Mouse (Mus musculus) heart, adult 8-10 months (tissue): ENCODE measurements around the gene Ccl25. TPM values are rescaled to one million over a fixed set of nuclear protein-coding genes. Genes with fewer than 3 reads are reported as not detected.
"Not testable (repeated sequence)": the region's sequence is repeated elsewhere in the genome, so short reads cannot be mapped to it uniquely, and the experiment has no call there.

Experiments
- DNase-seq: peaks from one replicate; pipeline ENCODE4 v3.0.0; 2022; ENCODE audit warnings: low spot score
- total RNA-seq, 4 experiments: library from RNA; stranded (reverse); gene quantifications; 2 replicates each; pipeline ENCODE4 v1.2.4; 2022

The Ccl25 gene
- total RNA-seq, 4 experiments from 2014 or later = 2.6 to 5.1 (median 3.4) TPM

- DNase-seq = no peak
Measured at GRCm38 (mm10) chr8:4340207-4340606, 15.2 kb downstream of the Ccl25 start.

- DNase-seq = no peak
Measured at GRCm38 (mm10) chr8:4347661-4348060, 22.7 kb downstream of the Ccl25 start.

GRCm38 (mm10) chr8:4348275-4348674 lies 23.3 kb downstream of the Ccl25 start:
- DNase-seq = no peak

GRCm38 (mm10) chr8:4349335-4349734 lies 24.3 kb downstream of the Ccl25 start:
- DNase-seq = no peak

- no peak for DNase-seq
Measured at GRCm38 (mm10) chr8:4350618-4351017, 25.6 kb downstream of the Ccl25 start.

- DNase-seq = not testable (repeated sequence)
Measured at GRCm38 (mm10) chr8:4352562-4352961, 27.6 kb downstream of the Ccl25 start.

GRCm38 (mm10) chr8:4353741-4354140 lies 28.7 kb downstream of the Ccl25 start:
- no peak for DNase-seq

- DNase-seq = no peak
Measured at GRCm38 (mm10) chr8:4354516-4354915, 29.5 kb downstream of the Ccl25 start.

GRCm38 (mm10) chr8:4355455-4355854 lies 30.4 kb downstream of the Ccl25 start:
- no peak for DNase-seq

- DNase-seq = no peak
Measured at GRCm38 (mm10) chr8:4359362-4359761, 34.4 kb downstream of the Ccl25 start.

- DNase-seq = no peak
Measured at GRCm38 (mm10) chr8:4360922-4361321, 35.9 kb downstream of the Ccl25 start.

- no peak for DNase-seq
Measured at GRCm38 (mm10) chr8:4366189-4366588, 41.2 kb downstream of the Ccl25 start.

- no peak for DNase-seq
Measured at GRCm38 (mm10) chr8:4367808-4368207, 42.8 kb downstream of the Ccl25 start.

- no peak for DNase-seq
Measured at GRCm38 (mm10) chr8:4368470-4368869, 43.5 kb downstream of the Ccl25 start.

- peak; percentile 42 for DNase-seq
Measured at GRCm38 (mm10) chr8:4370078-4370477, 45.1 kb downstream of the Ccl25 start.

- DNase-seq = no peak
Measured at GRCm38 (mm10) chr8:4372657-4373056, 47.6 kb downstream of the Ccl25 start.

- DNase-seq = no peak
Measured at GRCm38 (mm10) chr8:4401442-4401841, 76.4 kb downstream of the Ccl25 start.

GRCm38 (mm10) chr8:4403960-4404879 lies 79.2 kb downstream of the Ccl25 start:
- peak; percentile 19 for DNase-seq

- peak; percentile 29 for DNase-seq
Measured at GRCm38 (mm10) chr8:4404880-4405261, 79.9 kb downstream of the Ccl25 start.

GRCm38 (mm10) chr8:4408425-4408824 lies 83.4 kb downstream of the Ccl25 start:
- DNase-seq = not testable (repeated sequence)
